Mouse (Mus musculus): ENCODE measurements around the gene Hspa12b.

- no peak for TF ChIP-seq CTCF (IDR thresholded peaks at IDR 0.05; ENCODE audit: extremely low read depth, insufficient read depth, insufficient read length, insufficient replicate concordance)
- no peak for TF ChIP-seq POLR2A (IDR thresholded peaks at IDR 0.05; ENCODE audit: low read depth, low read length)
These were observed 1.7 kb upstream of the Hspa12b start for GRCm38 (mm10) chr2:131125157-131125963.
